Mouse (Mus musculus) midbrain, embryonic 12.5 days (tissue): Measurements from ENCODE around the gene Adipoq. TPM values are rescaled to one million over a fixed set of nuclear protein-coding genes. Genes with fewer than 3 reads are reported as not detected.
"Not testable (repeated sequence)": the region's sequence is repeated elsewhere in the genome, so short reads cannot be mapped to it uniquely, and the experiment has no call there.

Experiments
- ATAC-seq: fragments of 200-750 bp; cut with Nextera tagmentation; 2 replicates; pipeline ENCODE4 v1.8.0; 2017; ENCODE audit warnings: low read depth, moderate TSS enrichment, moderate library complexity; ENCODE audit not compliant: low FRiP score
- H3K27ac ChIP-seq: fragments of 300-500 bp; sonication (generic); replicated peaks from 2 replicates; pipeline ENCODE4 v1.5.1; 2016; ENCODE audit warnings: mild to moderate bottlenecking
- H3K27me3 ChIP-seq: fragments of 300-500 bp; sonication (generic); 2 replicates; pipeline ENCODE4 v1.6.1; 2016; ENCODE audit warnings: mild to moderate bottlenecking
- H3K36me3 ChIP-seq: fragments of 300-500 bp; sonication (generic); 2 replicates; pipeline ENCODE4 v1.6.1; 2016
- H3K4me1 ChIP-seq: fragments of 300-500 bp; sonication (generic); 2 replicates; pipeline ENCODE4 v1.6.1; 2016
- H3K4me2 ChIP-seq: fragments of 300-500 bp; sonication (generic); replicated peaks from 2 replicates; pipeline ENCODE4 v1.6.1; 2016; ENCODE audit warnings: mild to moderate bottlenecking, moderate library complexity
- H3K4me3 ChIP-seq: fragments of 300-500 bp; sonication (generic); 2 replicates; pipeline ENCODE4 v1.5.1; 2016; ENCODE audit warnings: mild to moderate bottlenecking
- H3K9ac ChIP-seq: fragments of 300-500 bp; sonication (generic); replicated peaks from 2 replicates; pipeline ENCODE4 v1.6.1; 2016; ENCODE audit warnings: mild to moderate bottlenecking, moderate library complexity
- H3K9me3 ChIP-seq: fragments of 300-500 bp; sonication (generic); 2 replicates; pipeline ENCODE4 v1.6.1; 2016; ENCODE audit warnings: mild to moderate bottlenecking
- WGBS: fragments of 180-500 bp; shearing (Covaris S2); methylation state at CpG from one replicate; pipeline ENCODE4 v1.1.7; 2016; 5-methylcytosine and 5-hydroxymethylcytosine counted together
- polyA plus RNA-seq: library from polyadenylated mRNA; unstranded; fragments of >200 nt; fragmentation: Nextera tagmentation; extraction: Ambion mirVana; gene quantifications from 2 replicates; pipeline ENCODE4 v1.2.1, GENCODE M21; 2016

Adipoq gene
- polyA plus RNA-seq, 1 experiment from 2014 or later = not detected

DNA sequence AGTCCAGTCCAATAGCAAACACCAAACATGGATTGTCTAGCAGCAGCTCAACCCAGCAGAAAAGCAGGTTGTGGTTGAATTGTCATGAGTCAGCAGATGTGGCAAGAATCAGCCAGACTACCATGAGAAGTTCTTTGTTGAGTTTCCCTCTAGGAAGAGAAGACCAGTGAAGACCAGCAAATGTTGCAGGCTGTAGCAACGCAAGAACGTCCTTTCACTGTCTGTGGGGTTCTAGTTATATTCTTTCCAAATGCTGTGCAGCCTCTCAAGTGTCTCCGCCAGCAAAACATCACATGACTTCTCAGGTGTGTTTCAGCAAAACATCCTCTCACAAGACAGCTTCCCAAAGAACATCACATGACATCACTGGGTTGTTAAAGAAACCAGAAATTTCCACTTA, 24.5 kb downstream of the Adipoq start:
- no peaks in the 10 kb centered on the region for H3K36me3 ChIP-seq
- no peaks in the 10 kb centered on the region for H3K27me3 ChIP-seq
- no peak for ATAC-seq
- H3K9ac ChIP-seq = no peak overlapping the region
- H3K4me1 ChIP-seq = no peaks in the 10 kb centered on the region
- WGBS = 95% methylated on average over 3 of the region's 3 CpGs
- H3K27ac ChIP-seq = no peak overlapping the region
- H3K9me3 ChIP-seq = no peaks in the 10 kb centered on the region; the same call in 1 of the 2 replicates
- no peak overlapping the region for H3K4me3 ChIP-seq
- H3K4me2 ChIP-seq = no peak overlapping the region

DNA sequence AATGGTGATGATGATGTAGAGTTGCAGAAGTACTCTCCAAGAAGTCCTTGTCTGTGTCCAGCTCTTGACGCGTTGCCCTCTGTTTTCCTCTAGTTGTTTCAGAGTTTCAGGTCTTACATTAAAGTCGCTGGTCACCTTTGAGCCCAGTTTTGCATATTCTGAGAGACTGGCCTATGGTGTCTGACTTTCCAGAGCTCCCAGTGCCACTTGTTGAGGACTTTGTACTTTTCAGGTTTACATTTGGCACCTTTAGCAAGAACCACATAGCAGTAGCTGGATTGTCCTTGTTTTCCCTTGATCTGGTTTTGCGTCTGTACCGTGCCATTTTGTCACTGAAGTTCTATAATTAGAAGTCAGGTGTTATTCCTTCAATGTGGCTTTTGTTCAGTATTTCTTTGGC, 27.6 kb downstream of the Adipoq start:
- Histone ChIP-seq H3K9me3 (no peaks in the 10 kb centered on the region; the same call in 1 of the 2 replicates), H3K36me3 (no peaks in the 10 kb centered on the region), H3K4me2 (no peak overlapping the region), H3K9ac (no peak overlapping the region), H3K27me3 (no peaks in the 10 kb centered on the region), H3K4me1 (no peaks in the 10 kb centered on the region), H3K27ac (no peak overlapping the region), H3K4me3 (no peak overlapping the region)
- WGBS = 95% methylated on average over 5 of the region's 5 CpGs
- ATAC-seq = no peak

DNA sequence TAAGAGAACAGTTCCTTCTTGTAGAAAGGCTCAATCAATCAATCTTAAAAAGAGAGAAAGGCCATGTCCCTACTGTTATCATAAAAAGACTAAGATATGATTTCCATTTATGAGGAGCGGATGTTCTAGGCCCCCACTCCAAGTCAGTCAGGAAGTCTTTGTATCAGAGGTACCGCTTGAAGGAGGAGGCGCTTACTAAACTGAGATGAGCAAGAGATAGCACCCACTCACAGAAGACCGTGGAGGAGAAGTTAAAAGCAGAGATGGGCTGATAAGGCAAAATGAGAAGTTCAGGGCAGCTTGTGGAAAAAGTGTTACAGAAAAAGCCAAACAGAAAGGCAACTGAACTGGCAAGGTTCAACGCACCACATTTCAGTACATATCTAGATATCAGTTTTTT, 28.5 kb downstream of the Adipoq start:
- Histone ChIP-seq H3K4me3 (no peak overlapping the region), H3K4me1 (no peaks in the 10 kb centered on the region), H3K27me3 (no peaks in the 10 kb centered on the region), H3K4me2 (no peak overlapping the region), H3K27ac (no peak overlapping the region), H3K9me3 (no peaks in the 10 kb centered on the region; the same call in 1 of the 2 replicates), H3K9ac (no peak overlapping the region), H3K36me3 (no peaks in the 10 kb centered on the region)
- 96% methylated on average over 5 of the region's 5 CpGs for WGBS
- ATAC-seq = no peak

DNA sequence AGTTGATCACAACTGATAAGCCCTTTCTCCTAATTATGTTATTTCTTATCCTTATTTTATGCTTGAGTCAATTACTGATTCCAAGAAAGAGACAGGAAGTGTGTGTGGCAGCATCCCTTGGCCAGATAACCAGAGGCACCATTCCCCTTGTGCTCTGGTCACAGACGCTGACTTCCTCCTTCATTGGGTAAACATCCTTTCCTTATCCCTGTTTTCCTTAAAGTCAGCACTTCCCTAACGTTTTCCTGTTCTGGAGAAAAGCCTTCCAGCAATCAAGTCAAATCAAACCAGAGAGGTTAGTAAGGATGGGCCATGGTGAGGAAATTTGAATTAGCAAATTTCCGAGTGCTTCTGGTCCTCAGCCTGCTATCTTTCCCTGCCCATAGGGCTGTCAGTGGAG, 29.6 kb downstream of the Adipoq start:
- H3K27me3 ChIP-seq = no peaks in the 10 kb centered on the region
- H3K9me3 ChIP-seq = no peaks in the 10 kb centered on the region; the same call in 1 of the 2 replicates
- no peak for ATAC-seq
- no peak overlapping the region for H3K9ac ChIP-seq
- H3K4me1 ChIP-seq = no peaks in the 10 kb centered on the region
- no peak overlapping the region for H3K27ac ChIP-seq
- H3K4me3 ChIP-seq = no peak overlapping the region
- no peak overlapping the region for H3K4me2 ChIP-seq
- 58% methylated on average over 3 of the region's 3 CpGs for WGBS
- no peaks in the 10 kb centered on the region for H3K36me3 ChIP-seq

- Histone ChIP-seq H3K27ac (no peak overlapping the region), H3K4me1 (no peaks in the 10 kb centered on the region), H3K27me3 (no peaks in the 10 kb centered on the region), H3K9ac (no peak overlapping the region), H3K4me2 (no peak overlapping the region), H3K9me3 (no peaks in the 10 kb centered on the region), H3K4me3 (no peak overlapping the region), H3K36me3 (no peaks in the 10 kb centered on the region)
- WGBS = 89% methylated on average over 2 of the region's 2 CpGs
- ATAC-seq = no peak
These were observed 31.5 kb downstream of the Adipoq start for GRCm38 (mm10) chr16:23177856-23178255.

DNA sequence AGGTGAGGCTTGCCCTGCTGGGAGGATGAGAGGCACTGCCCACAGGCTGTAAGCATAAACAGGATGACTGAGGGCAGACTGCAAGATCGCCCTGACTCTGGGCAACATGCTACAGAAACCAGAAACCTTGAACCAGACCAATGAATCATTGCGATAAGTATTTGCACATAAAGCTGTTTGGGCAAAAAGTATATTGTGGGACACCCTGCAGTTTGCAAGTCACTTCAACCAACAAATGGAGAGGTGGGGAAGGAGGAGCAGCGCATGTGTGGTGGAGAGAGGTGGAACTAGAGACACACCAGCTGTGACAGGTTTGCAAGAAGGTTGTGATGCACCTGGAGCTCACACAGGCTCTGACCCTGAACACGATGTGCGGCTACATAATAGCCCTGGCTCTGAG, 32.5 kb downstream of the Adipoq start:
- Histone ChIP-seq H3K36me3 (no peaks in the 10 kb centered on the region), H3K4me1 (no peaks in the 10 kb centered on the region), H3K9me3 (no peaks in the 10 kb centered on the region), H3K9ac (no peak overlapping the region), H3K4me3 (no peak overlapping the region), H3K27ac (no peak overlapping the region), H3K4me2 (no peak overlapping the region), H3K27me3 (no peaks in the 10 kb centered on the region)
- ATAC-seq = no peak
- WGBS = 92% methylated on average over 5 of the region's 5 CpGs

GRCm38 (mm10) chr16:23179436-23179835, 33.1 kb downstream of the Adipoq start:
- not testable (repeated sequence) for H3K4me1 ChIP-seq

DNA sequence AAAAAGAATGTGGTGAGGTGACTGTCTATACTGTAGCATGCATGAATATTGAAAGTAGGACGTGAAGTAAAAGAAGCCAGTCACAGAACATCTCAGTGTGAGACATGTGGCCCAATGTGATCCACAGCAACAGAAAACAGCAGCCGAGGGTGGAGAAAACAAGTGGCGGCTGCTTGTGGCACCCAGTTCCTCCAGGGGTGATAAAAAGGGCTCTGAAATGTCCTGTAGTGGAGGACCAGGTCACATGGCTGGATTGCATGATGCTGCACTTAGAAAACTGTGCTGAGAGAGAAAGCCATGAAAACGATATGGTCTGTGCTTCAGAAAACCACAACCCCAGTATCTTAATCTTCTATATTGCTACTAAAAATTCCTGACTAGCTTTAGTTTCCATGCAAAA, 34.7 kb downstream of the Adipoq start:
- no peak for ATAC-seq
- Histone ChIP-seq H3K4me2 (no peak overlapping the region), H3K36me3 (no peaks in the 10 kb centered on the region), H3K9me3 (no peaks in the 10 kb centered on the region), H3K27ac (no peak overlapping the region), H3K4me1 (no peaks in the 10 kb centered on the region), H3K9ac (no peak overlapping the region), H3K27me3 (no peaks in the 10 kb centered on the region), H3K4me3 (no peak overlapping the region)
- 83% methylated on average over 4 of the region's 4 CpGs for WGBS

More at GRCm38 (mm10) chr16:23179436-23179835, 33.1 kb downstream of the Adipoq start:
- H3K27ac ChIP-seq, H3K9me3 ChIP-seq, H3K27me3 ChIP-seq, H3K4me3 ChIP-seq, H3K4me2 ChIP-seq, ATAC-seq, H3K9ac ChIP-seq, H3K36me3 ChIP-seq: not testable (repeated sequence)
- 92% methylated on average over 18 of the region's 18 CpGs for WGBS

DNA sequence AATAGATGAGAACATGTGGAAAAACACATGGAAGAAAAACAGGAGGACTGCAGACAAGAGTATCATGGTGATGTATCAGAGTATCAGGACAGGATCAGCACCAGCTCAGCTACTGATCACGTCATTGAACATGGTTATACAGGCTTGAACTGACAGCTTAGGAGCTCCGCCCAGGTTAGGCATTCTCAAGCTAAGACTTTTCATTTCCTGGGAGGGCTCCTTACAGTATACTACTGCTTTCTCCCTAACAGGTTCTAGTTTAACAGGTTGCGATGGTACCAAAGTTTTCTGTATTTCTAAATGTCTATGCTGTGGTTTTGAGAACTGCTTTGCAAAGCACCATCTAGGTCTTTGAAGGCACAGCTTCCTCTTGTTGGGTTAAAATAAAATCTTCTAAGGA, 35.2 kb downstream of the Adipoq start:
- no peaks in the 10 kb centered on the region for H3K36me3 ChIP-seq
- H3K4me3 ChIP-seq = no peak overlapping the region
- 77% methylated on average over 3 of the region's 3 CpGs for WGBS
- no peaks in the 10 kb centered on the region for H3K4me1 ChIP-seq
- no peak overlapping the region for H3K9ac ChIP-seq
- ATAC-seq = no peak
- H3K27ac ChIP-seq = no peak overlapping the region
- no peaks in the 10 kb centered on the region for H3K27me3 ChIP-seq
- no peak overlapping the region for H3K4me2 ChIP-seq
- no peaks in the 10 kb centered on the region for H3K9me3 ChIP-seq

DNA sequence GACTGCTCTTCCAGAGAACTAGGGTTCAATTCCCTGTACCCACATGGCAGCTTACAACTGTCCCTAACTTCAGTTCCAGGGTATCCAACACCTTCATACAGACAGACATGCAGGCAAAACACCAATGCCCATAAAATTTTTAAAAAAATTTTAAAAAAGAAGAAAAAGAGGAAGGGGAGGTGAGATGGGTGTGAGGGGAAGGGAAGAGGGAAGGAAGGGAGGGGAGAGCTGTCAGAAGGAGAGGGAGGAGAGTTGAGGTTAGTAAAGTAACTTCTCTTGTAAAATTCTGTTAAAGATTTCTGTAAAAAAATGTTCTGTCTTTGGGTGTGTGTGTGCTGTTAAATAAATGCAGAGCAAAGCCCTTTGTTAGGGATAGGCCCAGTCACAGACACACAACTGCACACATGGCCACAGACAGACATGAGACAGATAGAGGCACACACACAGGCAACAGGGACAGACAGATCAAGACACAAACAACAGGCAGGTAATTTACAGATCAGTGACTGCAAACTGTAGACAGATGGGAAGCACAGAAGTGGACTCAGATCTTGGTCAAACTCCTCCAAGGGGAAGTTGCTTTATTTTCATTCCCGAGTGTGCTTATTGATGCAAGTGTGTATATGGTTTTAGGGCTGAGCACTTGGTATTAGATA, 35.7 kb downstream of the Adipoq start:
- no peak overlapping the region for H3K4me2 ChIP-seq
- ATAC-seq = no peak
- 61% methylated on average over 1 of the region's 1 CpGs for WGBS
- no peak overlapping the region for H3K9ac ChIP-seq
- no peaks in the 10 kb centered on the region for H3K36me3 ChIP-seq
- no peaks in the 10 kb centered on the region for H3K27me3 ChIP-seq
- H3K27ac ChIP-seq = no peak overlapping the region
- no peaks in the 10 kb centered on the region for H3K9me3 ChIP-seq
- no peak overlapping the region for H3K4me3 ChIP-seq
- no peaks in the 10 kb centered on the region for H3K4me1 ChIP-seq

DNA sequence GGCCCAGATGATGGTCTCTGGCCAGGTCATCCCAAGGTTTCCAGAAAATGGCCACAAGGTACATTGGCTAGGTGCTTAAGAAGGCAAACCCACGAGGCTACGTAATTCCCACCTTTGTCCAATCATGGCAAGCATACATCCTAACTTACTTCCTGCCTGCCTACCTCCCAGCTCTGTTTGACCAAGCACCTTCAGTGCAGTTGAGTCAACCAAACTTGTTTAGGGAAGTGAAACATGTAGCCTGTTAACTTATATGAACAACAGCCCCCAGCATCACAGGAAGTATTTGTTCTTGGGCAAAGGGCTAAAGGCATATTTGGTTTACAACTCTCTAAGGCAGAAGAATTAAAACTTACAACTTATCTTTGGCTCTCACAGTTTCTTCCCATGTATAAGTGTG, 39.5 kb downstream of the Adipoq start:
- Histone ChIP-seq H3K4me2 (no peak overlapping the region), H3K9me3 (no peaks in the 10 kb centered on the region), H3K27ac (no peak overlapping the region), H3K36me3 (no peaks in the 10 kb centered on the region), H3K4me1 (no peaks in the 10 kb centered on the region), H3K4me3 (no peak overlapping the region), H3K9ac (no peak overlapping the region), H3K27me3 (no peaks in the 10 kb centered on the region)
- ATAC-seq = no peak
- 83% methylated on average over 2 of the region's 2 CpGs for WGBS

DNA sequence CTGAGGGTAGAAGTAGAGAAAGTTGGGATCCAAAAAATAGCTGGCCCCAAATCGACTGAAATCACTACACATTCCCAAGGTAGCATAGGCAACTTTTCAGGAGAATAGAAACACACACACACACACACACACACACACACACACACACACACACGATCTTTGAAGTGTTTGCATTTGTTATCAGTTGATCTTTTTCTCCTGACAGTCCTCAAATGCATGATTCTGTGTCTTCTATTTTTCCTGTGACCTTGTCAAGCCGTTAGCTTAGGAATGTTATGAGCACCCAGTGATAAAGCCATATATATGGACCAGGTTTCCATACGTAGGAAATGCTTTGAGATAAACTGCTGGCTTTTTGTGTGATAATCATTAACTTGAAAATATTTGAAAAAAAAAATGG, 40.1 kb downstream of the Adipoq start:
- Histone ChIP-seq H3K27ac (no peak overlapping the region), H3K4me1 (no peaks in the 10 kb centered on the region), H3K9me3 (no peaks in the 10 kb centered on the region), H3K4me2 (no peak overlapping the region), H3K4me3 (no peak overlapping the region), H3K27me3 (no peaks in the 10 kb centered on the region), H3K9ac (no peak overlapping the region), H3K36me3 (no peaks in the 10 kb centered on the region)
- 85% methylated on average over 4 of the region's 4 CpGs for WGBS
- no peak for ATAC-seq

- no peak overlapping the region for H3K4me2 ChIP-seq
- no peak overlapping the region for H3K9ac ChIP-seq
- no peak for ATAC-seq
- no peaks in the 10 kb centered on the region for H3K27me3 ChIP-seq
- no peaks in the 10 kb centered on the region for H3K36me3 ChIP-seq
- no peak overlapping the region for H3K4me3 ChIP-seq
- H3K4me1 ChIP-seq = no peaks in the 10 kb centered on the region
- H3K9me3 ChIP-seq = no peaks in the 10 kb centered on the region
- 85% methylated on average over 7 of the region's 7 CpGs for WGBS
- no peak overlapping the region for H3K27ac ChIP-seq
These were observed 41.6 kb downstream of the Adipoq start for GRCm38 (mm10) chr16:23187983-23188382.
